In the genomic region with DNA sequence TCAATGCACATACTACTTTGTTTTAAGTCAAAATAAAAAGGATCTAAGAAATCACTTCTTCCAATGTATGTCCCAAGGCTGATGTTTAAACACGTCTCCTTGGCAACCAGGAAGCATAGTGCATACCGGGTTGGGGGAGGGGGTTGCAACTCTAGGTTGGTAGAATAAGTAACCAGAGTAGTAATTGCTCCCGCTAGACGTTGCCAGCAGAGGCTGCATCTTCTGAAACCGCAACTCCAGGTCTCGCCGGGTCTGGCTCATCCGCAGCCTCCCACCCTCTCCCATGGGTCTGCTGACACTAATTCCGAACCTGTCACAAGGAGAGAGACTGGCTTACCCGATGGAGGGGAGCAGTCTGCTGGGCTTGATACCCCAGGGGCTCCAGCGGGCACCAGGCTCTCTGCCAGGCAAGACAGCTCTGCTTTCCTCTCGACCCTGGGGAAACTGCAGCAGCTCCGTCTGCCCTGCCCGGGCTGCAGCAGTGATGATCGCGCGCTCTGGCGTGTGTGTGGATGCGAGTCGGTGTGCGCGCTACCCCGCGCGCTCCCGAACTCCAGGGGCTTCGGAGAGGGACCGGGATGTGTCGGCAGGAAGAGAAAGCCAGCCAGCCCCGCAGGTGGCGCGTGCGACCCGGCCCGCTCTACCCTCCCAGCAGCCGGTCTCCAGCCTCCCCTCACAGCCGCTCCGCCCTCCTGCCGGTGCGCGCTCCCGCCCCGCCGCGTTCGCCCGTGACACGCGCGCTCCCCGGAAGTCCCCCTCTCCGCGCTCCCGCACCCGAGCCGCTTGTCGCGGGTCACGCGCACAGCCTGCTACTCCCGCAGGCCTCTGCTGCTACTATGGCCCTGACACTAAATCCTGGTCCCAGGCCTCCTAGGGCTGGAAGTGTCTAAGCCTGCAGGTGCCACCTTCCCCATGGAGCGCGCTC, we compare ENCODE assay signal across 8 mouse cellular contexts. TPM values are rescaled to one million over a fixed set of nuclear protein-coding genes. Genes with fewer than 3 reads are reported as not detected.
DNase-seq lines count a peak whose midpoint lies in the region; ATAC-seq and TF ChIP-seq lines count a peak whose summit lies in the region.

A gene (minus strand): TSS at position 724 of the 925 bp plus-strand sequence.

- H3K9ac ChIP-seq in ES-E14 (ENCODE audit: insufficient read depth, low read depth, low read length, poor library complexity, severe bottlenecking) = peak within 1 kb of the TSS; percentile 63
- peak within 1 kb of the TSS; percentile 78 for H3K9ac ChIP-seq in hindbrain, embryonic 11.5 days (ENCODE audit: low read depth, low read length)

- peak within 1 kb of the TSS; percentile 73 to 83 for H3K4me3 ChIP-seq in ES-E14 (ENCODE audit: insufficient read depth in 1 of 2, low read depth in 1 of 2, low read length in 2 of 2, poor library complexity in 1 of 2, severe bottlenecking in 1 of 2)
- H3K4me3 ChIP-seq in hindbrain, embryonic 11.5 days (ENCODE audit: low read depth, low read length) = peak within 1 kb of the TSS; percentile 66

- under 1% methylated on average over 52 of the region's 63 CpGs for WGBS in hindbrain, embryonic 11.5 days

- H3K36me3 ChIP-seq in ES-E14 (ENCODE audit: control insufficient read depth, insufficient read depth, low read length, poor library complexity, severe bottlenecking) = no peaks in the 10 kb centered on the region
- H3K36me3 ChIP-seq in hindbrain, embryonic 11.5 days (ENCODE audit: control insufficient read depth, insufficient read depth, low read length) = no peaks in the 10 kb centered on the region

- H3K4me1 ChIP-seq in ES-E14 (ENCODE audit: control insufficient read depth in 2 of 2, insufficient read depth in 2 of 2, low read length in 2 of 2, poor library complexity in 1 of 2) = no peaks in the 10 kb centered on the region
- H3K4me1 ChIP-seq in hindbrain, embryonic 11.5 days (replicated peaks; ENCODE audit: control insufficient read depth, insufficient read depth, low read length) = no peaks in the 10 kb centered on the region

- H3K27me3 ChIP-seq in hindbrain, embryonic 11.5 days (ENCODE audit: control insufficient read depth, insufficient read depth, low read length) = no peaks in the 10 kb centered on the region

- H3K9me3 ChIP-seq in ES-E14 (ENCODE audit: control insufficient read depth, insufficient read depth, low read depth, low read length) = no peaks in the 10 kb centered on the region
- no peaks in the 10 kb centered on the region for H3K9me3 ChIP-seq in hindbrain, embryonic 11.5 days (ENCODE audit: control insufficient read depth, low read length)

- in situ Hi-C loops in ES-E14 (cut with MboI; ENCODE audit: low sequenced_read_pairs in 2 of 2, unreplicated experiment in 2 of 2) = no loop called here

- ATAC-seq in hindbrain, embryonic 11.5 days (ENCODE audit: low FRiP score) = peak; percentile 98

- peak within 1 kb of the TSS; percentile 68 for H3K4me2 ChIP-seq in hindbrain, embryonic 11.5 days (replicated peaks; ENCODE audit: low read depth, low read length)

- H3K27ac ChIP-seq in ES-E14 (ENCODE audit: insufficient read depth, low read depth, low read length, poor library complexity, severe bottlenecking) = no peak within 1 kb of the TSS
- H3K27ac ChIP-seq in hindbrain, embryonic 11.5 days (ENCODE audit: low read depth, low read length) = peak within 1 kb of the TSS; percentile 87

- peak; percentile 55 for DNase-seq in ES-E14 (ENCODE audit: low read depth, low spot score)
- peak; percentile 89 for DNase-seq in cerebellum, adult 8-10 months
- DNase-seq in frontal cortex, postnatal 10 days (ENCODE audit: low spot score in 2 of 2) = peak; percentile 71 to 84
- peak; percentile 89 for DNase-seq in hindbrain, embryonic 11.5 days (ENCODE audit: low spot score)
- DNase-seq in layer of hippocampus, postnatal 36 days = peak; percentile 81 to 87
- DNase-seq in lung, postnatal 14 days = peak; percentile 49
- peak; percentile 89 to 90 for DNase-seq in right cerebral cortex, postnatal 10 days (ENCODE audit: low spot score in 2 of 2)
- peak; percentile 53 for DNase-seq in urinary bladder, postnatal 25 days (ENCODE audit: low spot score)

TF ChIP-seq in ES-E14, 5 proteins besides CTCF, POLR2A, EP300 and RAD21:
- no peak for TF ChIP-seq ZC3H11A (IDR thresholded peaks at IDR 0.05; ENCODE audit: borderline replicate concordance, low read depth, low read length)

RNA-seq across cellular contexts. Expression of the gene that starts here (rescaled TPM):
- total RNA-seq in ES-E14 (2012; rRNA removed) = 0.49 and 0.58 TPM in 2 replicates
- polyA plus RNA-seq in hindbrain, embryonic 11.5 days (2014; fragmentation: Nextera tagmentation; extraction: Ambion mirVana) = 8.2 and 10.6 TPM in 2 replicates
- 10 to 100 TPM; 17.4 to 19.2 TPM for total RNA-seq in layer of hippocampus, postnatal 36 days (2021)

Comparison
In these comparisons a context has a peak if more than half of its experiments do, and no peak if none do; other contexts are left out.
1. RNA of the gene that starts here (total RNA-seq): 17.4 to 19.2 TPM in layer of hippocampus, postnatal 36 days; 0.49 to 0.58 TPM in ES-E14; every median in the first group is over 10 times any median in the second.
2. Peak in DNase-seq, H3K4me3 ChIP-seq and H3K9ac ChIP-seq in ES-E14; RNA of the gene not detected or under 1 TPM.
3. Peak in every context shown above with its lines, with median percentiles within 50 percentile points of each other: DNase-seq.